In genomic region chr11:55231034-55231433, GRCm38 (mm10) we compare ENCODE assay signal across 26 mouse cellular contexts. TPM values are rescaled to one million over a fixed set of nuclear protein-coding genes. Genes with fewer than 3 reads are reported as not detected.
DNase-seq lines count a peak whose midpoint lies in the region; ATAC-seq and TF ChIP-seq lines count a peak whose summit lies in the region.
"Had no signal": no experiment of that assay in that cellular context is flagged by ENCODE, and none has a peak within 500 bp of the region (broad histone marks: within the 10 kb centered on the region; RNA-seq: fewer than 3 reads in every experiment).

No protein-coding gene starts in this region.

- 87% methylated on average over 6 of the region's 6 CpGs for WGBS in limb, embryonic 10.5 days

- no peak overlapping the region for H3K27ac ChIP-seq in left cerebral cortex, adult 2 months
- no peak overlapping the region for H3K27ac ChIP-seq in limb, embryonic 10.5 days
- H3K27ac ChIP-seq: forebrain, embryonic 10.5 days; gastrocnemius, adult 2 months; hindbrain, embryonic 10.5 days; hindbrain, embryonic 14.5 days; hindbrain, postnatal 0 days had no signal

- peaks cover 14% of the 10 kb centered on the region; the same call in 1 of the 2 replicates for H3K36me3 ChIP-seq in limb, embryonic 10.5 days

- DNase-seq in CD4-positive helper T cell, adult 2 months (ENCODE audit: low read depth, low spot score), result peak; percentile 32
- no peak for DNase-seq in left cerebral cortex, adult 2 months (ENCODE audit: extremely low spot score in 1 of 2, low spot score in 2 of 2)
- no peak for DNase-seq in limb, embryonic 10.5 days (ENCODE audit: low spot score)
- no peak for DNase-seq in urinary bladder, postnatal 10 days (ENCODE audit: low spot score)
- DNase-seq: adrenal gland, adult 8-10 months; adrenal gland, postnatal 25 days; cerebellum, adult 11-12 months; cerebellum, adult 8-10 months; cerebellum, postnatal 10 days; cerebellum, postnatal 36 days; forebrain, postnatal 0 days; gastrocnemius, adult 2 months; gastrocnemius, postnatal 14 days; heart, adult 11 months; heart, postnatal 36 days had no signal

- intact Hi-C loops in left cerebral cortex, adult 2 months (cut with DNase I), result no loop called here

- TF ChIP-seq CTCF in left cerebral cortex, adult 2 months (IDR thresholded peaks at IDR 0.05), result no peak

- no peaks in the 10 kb centered on the region for H3K4me1 ChIP-seq in limb, embryonic 10.5 days
- H3K4me1 ChIP-seq: forebrain, embryonic 10.5 days had no signal

- H3K27me3 ChIP-seq in limb, embryonic 10.5 days (ENCODE audit: low read depth, poor library complexity, severe bottlenecking), result no peaks in the 10 kb centered on the region
- H3K27me3 ChIP-seq: CH12.LX, Patski had no signal

- no peaks in the 10 kb centered on the region for H3K9me3 ChIP-seq in limb, embryonic 10.5 days (replicated peaks)
- H3K9me3 ChIP-seq: forebrain, embryonic 10.5 days; G1E; hindbrain, embryonic 10.5 days had no signal

- peak; percentile 47 for ATAC-seq in CD4-positive, CD25-positive, alpha-beta regulatory T cell, adult 4 months
- ATAC-seq in common myeloid progenitor, adult 5-6 weeks (replicated peaks; ENCODE audit: low read depth, poor library complexity, severe bottlenecking), result peak; percentile 62
- ATAC-seq: forebrain, embryonic 14.5 days; forebrain, postnatal 0 days; hindbrain, postnatal 0 days; intestine, postnatal 0 days; Patski had no signal

- no peak overlapping the region for H3K4me3 ChIP-seq in left cerebral cortex, adult 2 months
- no peak overlapping the region for H3K4me3 ChIP-seq in limb, embryonic 10.5 days
- H3K4me3 ChIP-seq: forebrain, embryonic 10.5 days; gastrocnemius, adult 2 months; hindbrain, embryonic 10.5 days had no signal

RNA-seq across cellular contexts. Expression of gene Slc36a1, which starts 26.9 kb away (rescaled TPM):
- polyA plus RNA-seq in CD4-positive, CD25-positive, alpha-beta regulatory T cell, adult 4 months (2017; shearing (Covaris generic)), result 1 to 10 TPM; 2.5 to 2.9 TPM
- 5.6 and 6.1 TPM in 2 replicates for total RNA-seq in common myeloid progenitor, adult 5-6 weeks (2017)
- 10 to 100 TPM; 74.0 to 79.1 TPM for total RNA-seq in left cerebral cortex, adult 2 months (2021)
- 1.2 TPM in 2 replicates for polyA plus RNA-seq in limb, embryonic 10.5 days (2016; fragmentation: Nextera tagmentation; extraction: Ambion mirVana)

RNA-seq across cellular contexts. Expression of gene Slc36a2, which starts 46.2 kb away (rescaled TPM):
- polyA plus RNA-seq in CD4-positive, CD25-positive, alpha-beta regulatory T cell, adult 4 months (2017; shearing (Covaris generic)), result not detected
- 0.14 TPM in 1 of 2 replicates, not detected in the other for total RNA-seq in common myeloid progenitor, adult 5-6 weeks (2017)
- total RNA-seq in left cerebral cortex, adult 2 months (2021), result under 1 TPM in 1 of 2 experiments, not detected in 1; 0.32 TPM
- polyA plus RNA-seq in limb, embryonic 10.5 days (2016; fragmentation: Nextera tagmentation; extraction: Ambion mirVana), result 0.06 and 0.29 TPM in 2 replicates
- polyA plus RNA-seq: G1E; intestine, postnatal 0 days had no signal

Comparison
In these comparisons a context has a peak if more than half of its experiments do, and no peak if none do; other contexts are left out.
1. RNA of gene Slc36a1, which starts 26.9 kb away (total RNA-seq): 74.0 to 79.1 TPM in left cerebral cortex, adult 2 months; 5.6 to 6.1 TPM in common myeloid progenitor, adult 5-6 weeks; every median in the first group is over 10 times any median in the second.